Comparison of ENCODE assay signal across 13 mouse cellular contexts in the genomic region with DNA sequence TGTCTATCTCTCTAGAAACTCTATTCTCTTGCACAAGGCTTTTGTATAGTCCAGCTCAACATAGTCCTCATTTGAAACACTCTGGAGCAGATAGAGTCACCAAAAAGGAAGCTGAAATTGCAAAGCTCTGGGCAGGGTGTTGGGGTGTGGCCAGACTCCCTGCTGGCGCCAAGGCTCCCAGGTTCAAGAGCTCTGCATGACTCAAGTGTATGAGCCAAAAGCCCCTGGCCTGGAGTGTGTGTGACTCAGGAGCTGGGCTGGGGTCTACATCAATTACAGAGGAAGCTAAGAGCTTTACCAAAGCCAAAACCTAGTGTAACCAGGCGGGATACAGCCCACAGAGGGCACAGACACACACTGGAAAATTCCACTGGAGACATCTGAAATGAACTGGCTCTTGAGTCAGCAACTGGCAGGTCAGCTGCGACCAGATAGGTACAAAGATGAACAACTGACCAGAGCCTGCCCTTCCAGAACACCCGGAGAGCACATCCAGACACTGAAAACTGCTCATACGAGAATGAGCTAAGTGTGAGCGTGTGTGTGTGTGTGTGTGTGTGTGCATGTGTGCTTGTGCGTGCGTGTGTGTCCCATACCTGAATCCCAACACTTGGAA. TPM values are rescaled to one million over a fixed set of nuclear protein-coding genes. Genes with fewer than 3 reads are reported as not detected.
A peak's percentile ranks its signal among the peaks of the same experiment; 100 is the strongest.
DNase-seq lines count a peak whose midpoint lies in the region; ATAC-seq lines count a peak whose summit lies in the region.
"Had no signal": no experiment of that assay in that cellular context is flagged by ENCODE, and none has a peak within 500 bp of the region (broad histone marks: within the 10 kb centered on the region; RNA-seq: fewer than 3 reads in every experiment).

No protein-coding gene starts in this region.

- ATAC-seq in hindbrain, embryonic 15.5 days (ENCODE audit: low FRiP score, low read depth), result peak; percentile 28; the same call in 1 of the 2 replicates
- ATAC-seq in hindbrain, embryonic 11.5 days (ENCODE audit: low FRiP score), result no peak
- ATAC-seq in common myeloid progenitor, adult 5-6 weeks (replicated peaks; ENCODE audit: low read depth, poor library complexity, severe bottlenecking), result peak; percentile 32; the same call in 1 of the 2 replicates
- ATAC-seq: inflammation-experienced regulatory T-cells, adult 6 months had no signal

- WGBS in hindbrain, embryonic 15.5 days, result 91% methylated on average over 8 of the region's 8 CpGs
- WGBS in hindbrain, embryonic 11.5 days, result 92% methylated on average over 8 of the region's 8 CpGs

- DNase-seq in hindbrain, embryonic 11.5 days (ENCODE audit: low spot score), result no peak
- DNase-seq in urinary bladder, postnatal 36 days (ENCODE audit: low spot score in 2 of 2), result peak; percentile 10 to 19
- no peak for DNase-seq in urinary bladder, postnatal 14 days (ENCODE audit: low spot score)
- DNase-seq in ovary, adult 18-20 months (ENCODE audit: low spot score), result no peak
- no peak for DNase-seq in thymus, postnatal 0 days (ENCODE audit: low spot score)
- DNase-seq: gastrocnemius, postnatal 14 days; thymus, postnatal 36 days had no signal

- H3K4me2 ChIP-seq in hindbrain, embryonic 15.5 days, result no peak overlapping the region
- no peak overlapping the region for H3K4me2 ChIP-seq in hindbrain, embryonic 11.5 days (replicated peaks; ENCODE audit: low read depth, low read length)
- H3K4me2 ChIP-seq: limb, embryonic 13.5 days had no signal

- H3K27ac ChIP-seq in hindbrain, embryonic 15.5 days (replicated peaks), result no peak overlapping the region
- no peak overlapping the region for H3K27ac ChIP-seq in hindbrain, embryonic 11.5 days (ENCODE audit: low read depth, low read length)
- H3K27ac ChIP-seq: limb, embryonic 13.5 days had no signal

- H3K9me3 ChIP-seq in hindbrain, embryonic 15.5 days, result no peaks in the 10 kb centered on the region
- no peaks in the 10 kb centered on the region for H3K9me3 ChIP-seq in hindbrain, embryonic 11.5 days (ENCODE audit: control insufficient read depth, low read length)
- H3K9me3 ChIP-seq: limb, embryonic 13.5 days had no signal

- H3K4me3 ChIP-seq in hindbrain, embryonic 15.5 days, result no peak overlapping the region
- H3K4me3 ChIP-seq in hindbrain, embryonic 11.5 days (ENCODE audit: low read depth, low read length), result no peak overlapping the region
- H3K4me3 ChIP-seq: limb, embryonic 13.5 days had no signal

- no peaks in the 10 kb centered on the region for H3K36me3 ChIP-seq in hindbrain, embryonic 15.5 days
- no peaks in the 10 kb centered on the region for H3K36me3 ChIP-seq in hindbrain, embryonic 11.5 days (ENCODE audit: control insufficient read depth, insufficient read depth, low read length)
- H3K36me3 ChIP-seq: limb, embryonic 13.5 days had no signal

- H3K9ac ChIP-seq in hindbrain, embryonic 15.5 days, result no peak overlapping the region
- no peak overlapping the region for H3K9ac ChIP-seq in hindbrain, embryonic 11.5 days (ENCODE audit: low read depth, low read length)
- H3K9ac ChIP-seq: limb, embryonic 13.5 days had no signal

- H3K27me3 ChIP-seq in hindbrain, embryonic 15.5 days, result no peaks in the 10 kb centered on the region
- no peaks in the 10 kb centered on the region for H3K27me3 ChIP-seq in hindbrain, embryonic 11.5 days (ENCODE audit: control insufficient read depth, insufficient read depth, low read length)
- H3K27me3 ChIP-seq: limb, embryonic 13.5 days had no signal

- peaks cover 13% of the 10 kb centered on the region for H3K4me1 ChIP-seq in hindbrain, embryonic 15.5 days (replicated peaks)
- no peaks in the 10 kb centered on the region for H3K4me1 ChIP-seq in hindbrain, embryonic 11.5 days (replicated peaks; ENCODE audit: control insufficient read depth, insufficient read depth, low read length)
- H3K4me1 ChIP-seq: limb, embryonic 13.5 days had no signal

RNA-seq across cellular contexts. Expression of a gene that starts 5.2 kb away (rescaled TPM):
- not detected in 2 replicates for polyA plus RNA-seq in hindbrain, embryonic 15.5 days (2015; fragmentation: Nextera tagmentation; extraction: Ambion mirVana)
- not detected in 2 replicates for polyA plus RNA-seq in hindbrain, embryonic 11.5 days (2014; fragmentation: Nextera tagmentation; extraction: Ambion mirVana)
- not detected in 2 replicates for total RNA-seq in common myeloid progenitor, adult 5-6 weeks (2017)
- polyA plus RNA-seq in thymus, postnatal 0 days (2015; fragmentation: Nextera tagmentation; extraction: Ambion mirVana), result 0.48 and 0.63 TPM in 2 replicates
- total RNA-seq: gastrocnemius, postnatal 14 days; layer of hippocampus, postnatal 14 days had no signal
- polyA plus RNA-seq: heart, embryonic 16.5 days; inflammation-experienced regulatory T-cells, adult 6 months had no signal

RNA-seq across cellular contexts. Expression of a gene that starts 35.7 kb away (rescaled TPM):
- 0.38 and 0.52 TPM in 2 replicates for polyA plus RNA-seq in hindbrain, embryonic 15.5 days (2015; fragmentation: Nextera tagmentation; extraction: Ambion mirVana)
- polyA plus RNA-seq in hindbrain, embryonic 11.5 days (2014; fragmentation: Nextera tagmentation; extraction: Ambion mirVana), result 0.53 TPM in 1 of 2 replicates, not detected in the other
- total RNA-seq in common myeloid progenitor, adult 5-6 weeks (2017), result not detected in 2 replicates
- polyA plus RNA-seq in thymus, postnatal 0 days (2015; fragmentation: Nextera tagmentation; extraction: Ambion mirVana), result 1.1 and 1.5 TPM in 2 replicates
- polyA plus RNA-seq: heart, embryonic 16.5 days had no signal

RNA-seq across cellular contexts. Expression of a gene that starts 57.6 kb away (rescaled TPM):
- polyA plus RNA-seq in hindbrain, embryonic 15.5 days (2015; fragmentation: Nextera tagmentation; extraction: Ambion mirVana), result 21.9 and 24.1 TPM in 2 replicates
- 4.7 and 5.5 TPM in 2 replicates for polyA plus RNA-seq in hindbrain, embryonic 11.5 days (2014; fragmentation: Nextera tagmentation; extraction: Ambion mirVana)
- 3.4 and 8.2 TPM in 2 replicates for total RNA-seq in common myeloid progenitor, adult 5-6 weeks (2017)
- polyA plus RNA-seq in thymus, postnatal 0 days (2015; fragmentation: Nextera tagmentation; extraction: Ambion mirVana), result 12.6 and 13.4 TPM in 2 replicates

Comparison
In these comparisons a context has a peak if more than half of its experiments do, and no peak if none do; other contexts are left out.
1. DNase-seq: peak in urinary bladder, postnatal 36 days (2 of 2); none in hindbrain, embryonic 11.5 days (single experiment), urinary bladder, postnatal 14 days (single experiment), ovary, adult 18-20 months (single experiment) and thymus, postnatal 0 days (single experiment).